Mouse (Mus musculus) lung, postnatal 36 days (tissue): ENCODE data around the gene Ttyh3.
"Not testable (repeated sequence)": the region's sequence is repeated elsewhere in the genome, so short reads cannot be mapped to it uniquely, and the experiment has no call there.

ENCODE experiments used
- DNase-seq: peaks from one replicate; pipeline ENCODE4 v3.0.0; 2022; ENCODE audit warnings: mixed read lengths

Gene Ttyh3

DNA sequence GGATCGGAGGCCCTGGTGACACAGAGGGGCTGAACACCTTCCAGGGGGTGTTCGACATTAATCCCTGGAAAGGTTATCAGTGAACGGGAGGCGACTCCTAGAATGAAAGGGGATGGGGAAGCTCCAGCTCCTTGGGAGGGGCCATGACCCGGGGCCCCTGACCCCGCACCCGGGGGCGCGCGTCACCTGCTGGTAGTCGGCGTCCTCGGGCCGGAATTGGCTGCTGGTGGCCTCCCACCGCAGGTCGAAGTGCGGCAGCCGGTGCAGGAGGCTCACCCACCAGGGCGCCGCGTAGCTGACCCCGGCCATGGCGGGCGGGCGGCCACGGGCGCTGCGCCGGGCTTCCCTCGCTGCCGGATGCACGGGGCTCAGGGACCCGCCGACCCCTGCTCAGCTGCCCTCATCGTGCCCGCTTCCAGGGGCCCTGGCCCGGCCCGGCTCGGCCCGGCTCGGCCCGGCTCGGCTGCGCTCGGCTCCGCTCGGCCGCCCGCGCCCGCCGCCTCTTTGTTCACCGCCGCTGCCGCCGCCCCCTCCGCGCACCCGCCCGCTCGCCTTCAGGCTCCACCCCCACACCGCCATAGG, at the start of gene Ttyh3:
Gene Ttyh3 (minus strand): TSS at position 513 of the 582 bp plus-strand sequence.
- DNase-seq = peak; percentile 47

DNA sequence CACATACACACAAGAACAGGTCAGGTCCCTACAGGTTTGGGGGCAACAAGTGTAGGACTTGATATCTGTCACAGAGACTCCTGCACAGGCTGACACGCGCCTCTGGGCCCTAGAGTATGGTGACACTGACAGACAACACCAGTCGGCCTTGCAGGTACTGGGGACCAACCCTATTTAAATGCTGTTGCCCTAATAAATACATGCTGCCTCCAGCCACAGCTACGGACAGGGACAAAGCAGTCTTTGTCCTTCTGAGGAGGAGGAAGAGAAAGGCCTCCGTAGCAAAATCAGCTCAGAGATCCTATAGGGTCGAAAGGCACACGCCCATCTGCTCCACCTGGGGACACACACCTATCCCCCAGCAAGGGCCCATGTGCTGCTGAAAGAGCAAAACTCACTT, 47.2 kb upstream of the Ttyh3 start:
- DNase-seq = no peak

DNA sequence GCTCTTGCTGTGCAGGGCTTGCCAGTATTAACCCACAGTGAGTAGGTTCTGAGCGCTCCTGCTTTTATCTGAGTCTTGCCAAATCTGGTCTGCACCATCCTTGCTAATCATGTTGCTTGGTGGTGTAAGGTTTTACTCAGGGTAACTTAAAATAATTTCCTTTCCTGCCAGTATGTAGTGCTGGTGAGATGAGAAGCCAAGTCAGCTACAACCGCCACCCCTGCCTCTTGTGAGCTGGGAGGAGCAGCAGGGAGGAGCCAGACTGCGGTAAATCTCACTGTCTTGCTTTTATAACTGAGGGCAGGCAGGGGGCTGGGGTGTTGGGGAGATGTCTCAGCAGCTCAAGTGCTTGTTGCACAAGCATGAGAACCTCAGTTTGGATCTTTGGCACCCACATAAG, 39.6 kb upstream of the Ttyh3 start:
- DNase-seq = peak; percentile 35

DNA sequence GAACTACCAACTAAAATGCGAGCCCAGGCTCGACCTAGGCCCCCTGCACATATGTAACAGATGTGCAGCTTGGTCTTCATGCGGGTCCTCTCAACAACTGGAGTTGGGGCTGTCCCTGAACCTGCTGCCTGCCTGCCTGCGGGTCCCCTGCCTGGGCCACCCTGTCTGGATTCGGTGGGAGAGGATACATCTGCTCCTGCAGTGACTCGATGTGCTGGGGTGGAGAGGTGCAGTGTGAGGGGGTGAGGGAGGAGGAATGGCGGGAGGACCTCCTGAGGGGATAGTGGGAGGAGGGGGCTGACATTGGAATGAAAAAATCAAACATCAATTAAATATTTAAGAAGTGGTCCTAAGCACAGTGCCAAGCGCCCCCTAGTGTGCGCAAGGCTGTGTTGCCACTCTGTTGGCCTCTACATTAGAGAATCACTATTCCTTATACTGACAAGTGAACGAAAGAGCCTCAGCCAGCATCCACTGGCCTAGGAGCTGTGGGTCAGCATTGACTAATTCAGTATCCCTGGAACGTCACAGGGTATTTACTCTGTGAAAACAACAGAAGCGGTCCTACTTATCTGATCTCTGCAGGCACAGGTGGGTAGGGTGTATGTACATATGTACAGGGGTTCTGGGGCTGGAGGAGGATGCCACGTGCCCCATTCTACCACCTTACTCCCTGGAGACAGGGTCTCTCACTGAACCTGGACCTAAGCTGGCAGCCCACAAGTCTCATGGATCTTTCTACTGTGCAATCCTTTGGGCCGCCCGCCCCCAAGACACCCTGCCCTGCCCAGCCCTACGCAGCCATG, 35.7 kb upstream of the Ttyh3 start:
- peak; percentile 64 for DNase-seq

DNA sequence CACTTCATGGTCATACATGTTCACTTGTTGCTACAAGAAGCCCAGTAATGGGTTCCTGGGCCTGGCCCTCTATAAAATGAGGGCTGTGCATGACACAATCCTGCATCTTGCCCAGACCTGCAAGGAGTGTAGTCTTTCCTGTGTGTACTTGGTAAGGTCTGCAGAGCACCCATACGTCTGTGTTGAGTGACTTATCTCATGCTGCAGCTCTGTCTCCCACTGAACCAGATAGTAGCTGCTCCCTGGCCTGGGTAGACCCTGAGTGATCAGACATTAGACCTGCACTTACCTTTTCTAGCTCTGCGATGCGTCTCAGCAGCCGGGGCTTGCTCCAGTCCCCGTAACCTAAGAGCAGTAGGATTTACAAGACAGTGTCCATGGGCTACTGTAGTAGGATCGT, 33.3 kb upstream of the Ttyh3 start:
- no peak for DNase-seq

DNA sequence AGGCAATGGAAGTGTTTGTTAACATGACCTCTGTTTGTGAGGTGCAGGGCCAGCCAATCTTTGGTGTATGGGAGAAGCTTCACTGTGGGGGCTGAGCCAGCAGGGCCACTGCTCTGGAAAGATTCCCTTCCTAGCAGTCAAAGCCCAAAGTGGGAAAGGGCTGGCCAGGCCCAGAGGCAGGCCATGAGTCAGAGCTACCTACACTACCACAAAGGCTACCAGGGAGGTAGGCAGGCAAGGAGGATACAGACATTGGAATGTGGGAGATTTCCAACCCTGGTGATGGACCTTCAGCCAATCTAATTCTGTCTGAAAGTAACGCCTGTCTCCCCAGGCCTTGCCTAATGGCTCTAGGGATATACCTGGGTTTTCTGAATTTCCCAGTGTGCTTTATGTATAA, 32.1 kb upstream of the Ttyh3 start:
- no peak for DNase-seq

DNA sequence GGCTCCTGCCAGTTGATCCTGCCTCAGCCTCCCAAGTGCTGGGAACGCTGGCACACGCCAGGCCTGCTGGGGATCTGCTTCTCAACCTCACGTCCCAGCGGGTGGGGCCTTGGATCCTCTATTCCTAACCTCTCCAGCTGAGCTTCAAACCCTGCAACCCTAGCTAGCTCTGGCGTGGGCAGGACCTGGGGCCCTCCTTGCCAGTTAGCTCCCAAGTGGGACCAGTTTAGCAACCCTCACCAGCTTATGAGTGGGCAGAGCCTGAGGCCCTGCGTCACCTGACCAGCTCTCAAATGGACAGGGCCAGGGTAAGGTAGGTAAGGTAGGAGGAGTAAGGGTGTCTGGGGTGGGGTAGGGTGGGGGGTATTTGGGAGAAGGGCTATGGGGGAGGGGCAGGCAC, 31.2 kb upstream of the Ttyh3 start:
- DNase-seq = no peak

DNA sequence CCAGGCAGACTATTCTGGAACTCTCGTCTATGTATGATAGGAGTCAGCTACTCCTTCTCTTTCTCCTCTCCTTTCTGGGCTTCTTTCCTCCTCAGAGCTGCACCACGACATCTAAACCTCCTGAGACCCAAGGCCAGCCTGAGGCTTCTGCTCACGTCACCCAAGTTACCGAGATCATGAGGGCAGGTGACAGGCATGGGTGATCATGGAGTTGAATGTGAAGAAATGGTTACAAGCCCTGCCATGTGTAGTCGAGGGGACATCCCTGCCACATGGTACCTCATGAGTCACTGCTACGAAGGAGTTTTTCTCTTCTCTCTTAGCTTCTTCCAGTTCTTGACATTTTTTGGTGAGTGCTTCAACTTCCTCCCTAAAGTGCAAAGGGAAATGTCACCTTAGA, 28.3 kb upstream of the Ttyh3 start:
- DNase-seq = no peak

DNA sequence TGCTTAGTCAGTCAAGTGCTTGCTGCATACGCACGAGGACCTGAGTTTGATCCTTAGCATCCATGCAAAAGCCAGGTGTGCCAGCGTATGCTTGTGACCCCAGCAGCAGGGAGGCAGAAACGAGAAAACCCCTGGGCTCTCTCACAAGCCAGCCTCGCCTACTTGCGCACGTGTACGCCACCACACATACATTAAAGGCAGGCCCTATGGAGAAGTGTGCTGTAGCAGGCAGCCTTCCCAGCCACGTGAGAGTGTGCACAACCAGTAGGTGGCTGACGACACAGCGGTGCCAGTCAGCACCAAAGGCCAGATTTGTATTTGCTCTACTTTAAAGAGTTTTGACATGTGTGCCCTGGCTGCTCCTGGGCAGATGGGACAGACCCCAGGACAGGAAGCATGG, 26.8 kb upstream of the Ttyh3 start:
- DNase-seq = no peak

DNA sequence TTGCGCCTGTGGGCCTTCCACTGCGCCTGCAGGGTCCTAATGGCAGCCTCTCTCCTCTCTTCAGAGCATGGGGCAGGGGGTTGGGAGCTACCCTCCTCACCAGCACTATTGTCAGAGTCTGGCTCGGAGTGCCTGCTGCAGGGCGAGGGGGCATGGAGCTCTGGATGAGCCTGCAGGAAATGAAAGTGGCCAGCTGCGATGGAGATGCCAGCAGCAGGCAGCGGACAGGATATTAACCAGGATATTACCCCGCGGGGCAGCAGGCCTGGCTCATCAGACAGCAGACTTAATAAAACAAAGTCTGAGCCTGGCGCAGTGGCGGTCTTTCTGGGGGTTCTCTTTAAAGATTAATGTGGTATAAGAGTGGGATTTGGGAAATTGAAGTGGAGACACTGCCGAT, 26.2 kb upstream of the Ttyh3 start:
- peak; percentile 10 for DNase-seq

DNA sequence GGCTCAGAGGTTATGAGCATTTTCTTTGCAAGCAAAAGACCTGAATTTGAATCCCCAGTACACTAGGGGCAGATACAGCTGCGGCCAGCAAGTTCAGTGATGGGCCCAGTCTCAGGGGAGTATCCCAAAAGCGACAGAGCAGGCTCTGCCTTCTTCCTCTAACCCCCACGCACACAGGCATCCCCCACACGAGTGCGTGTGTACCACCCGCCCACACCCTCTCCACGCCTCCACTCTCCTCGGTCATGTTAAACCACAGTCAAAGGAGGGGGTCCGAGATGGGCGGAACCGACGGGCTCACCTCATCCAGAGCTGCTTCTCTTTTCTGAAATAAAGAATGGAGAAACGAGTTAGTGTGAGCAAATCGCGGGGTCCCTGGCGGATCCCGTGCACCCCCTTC, 25.2 kb upstream of the Ttyh3 start:
- DNase-seq = no peak

DNA sequence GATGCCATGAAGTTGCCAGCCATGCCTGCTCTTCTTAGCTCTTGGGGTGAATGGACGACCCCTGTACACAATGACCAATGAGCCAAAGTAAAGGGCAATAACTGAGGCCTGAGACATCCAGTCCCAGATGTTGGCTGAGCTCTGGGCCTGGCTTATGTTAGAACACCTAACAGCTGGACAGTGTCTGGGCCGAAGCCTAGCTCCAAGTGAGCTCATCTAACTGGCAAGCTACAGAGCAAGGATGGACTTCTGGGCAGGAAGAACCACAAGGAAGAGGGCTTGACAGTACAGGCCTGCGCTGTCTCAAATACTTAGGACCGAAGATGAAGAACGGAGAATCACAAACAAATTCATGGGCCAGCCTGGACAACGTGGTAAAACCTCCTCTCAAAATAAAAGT, 23.8 kb upstream of the Ttyh3 start:
- DNase-seq = not testable (repeated sequence)

DNA sequence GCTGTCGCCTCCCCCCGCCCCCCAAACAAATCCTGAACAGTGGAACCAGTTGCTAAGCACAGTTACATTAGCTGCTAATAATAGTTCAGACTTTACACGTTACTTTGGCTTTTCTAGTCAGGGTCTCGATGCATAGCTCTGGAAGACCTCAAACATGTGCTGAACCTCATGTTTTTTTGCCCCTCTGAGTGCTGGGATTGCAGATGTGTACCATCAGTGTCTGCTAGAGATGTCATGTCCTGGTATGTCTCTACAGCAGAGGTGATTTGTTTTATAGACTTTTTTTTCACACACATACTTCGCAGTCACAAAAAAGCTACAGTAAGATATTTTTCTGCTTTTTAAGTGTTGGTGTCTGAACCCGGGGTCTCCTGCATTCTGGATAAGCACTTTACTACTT, 23.3 kb upstream of the Ttyh3 start:
- no peak for DNase-seq

DNA sequence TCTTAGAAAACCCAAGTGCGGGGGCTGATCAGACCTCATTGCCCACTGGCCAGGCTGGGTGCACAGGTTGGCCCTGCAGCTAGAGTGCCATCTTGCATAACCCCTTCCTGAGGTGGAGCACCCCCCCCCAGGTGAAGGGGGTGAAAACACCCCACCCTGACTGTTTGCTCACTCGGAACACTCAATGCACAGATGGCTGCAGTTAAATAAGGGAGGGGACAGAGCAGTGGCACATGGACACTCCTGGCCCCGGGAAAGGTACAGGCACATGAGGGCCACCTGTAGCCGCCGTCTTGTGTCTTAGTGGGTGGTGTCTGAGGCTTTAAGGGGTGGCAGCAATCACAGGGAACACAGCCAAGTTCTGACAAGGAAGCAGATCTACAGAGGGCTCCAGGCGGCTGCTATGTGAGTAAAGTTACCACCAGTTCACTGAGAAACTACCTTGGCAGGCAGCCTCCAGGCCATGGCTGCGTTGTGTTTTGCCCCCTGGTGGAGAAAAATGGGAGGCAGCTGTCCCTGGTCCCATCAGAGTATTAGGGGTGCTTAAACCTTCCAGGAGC, 14.9 kb upstream of the Ttyh3 start:
- DNase-seq = peak; percentile 89

DNA sequence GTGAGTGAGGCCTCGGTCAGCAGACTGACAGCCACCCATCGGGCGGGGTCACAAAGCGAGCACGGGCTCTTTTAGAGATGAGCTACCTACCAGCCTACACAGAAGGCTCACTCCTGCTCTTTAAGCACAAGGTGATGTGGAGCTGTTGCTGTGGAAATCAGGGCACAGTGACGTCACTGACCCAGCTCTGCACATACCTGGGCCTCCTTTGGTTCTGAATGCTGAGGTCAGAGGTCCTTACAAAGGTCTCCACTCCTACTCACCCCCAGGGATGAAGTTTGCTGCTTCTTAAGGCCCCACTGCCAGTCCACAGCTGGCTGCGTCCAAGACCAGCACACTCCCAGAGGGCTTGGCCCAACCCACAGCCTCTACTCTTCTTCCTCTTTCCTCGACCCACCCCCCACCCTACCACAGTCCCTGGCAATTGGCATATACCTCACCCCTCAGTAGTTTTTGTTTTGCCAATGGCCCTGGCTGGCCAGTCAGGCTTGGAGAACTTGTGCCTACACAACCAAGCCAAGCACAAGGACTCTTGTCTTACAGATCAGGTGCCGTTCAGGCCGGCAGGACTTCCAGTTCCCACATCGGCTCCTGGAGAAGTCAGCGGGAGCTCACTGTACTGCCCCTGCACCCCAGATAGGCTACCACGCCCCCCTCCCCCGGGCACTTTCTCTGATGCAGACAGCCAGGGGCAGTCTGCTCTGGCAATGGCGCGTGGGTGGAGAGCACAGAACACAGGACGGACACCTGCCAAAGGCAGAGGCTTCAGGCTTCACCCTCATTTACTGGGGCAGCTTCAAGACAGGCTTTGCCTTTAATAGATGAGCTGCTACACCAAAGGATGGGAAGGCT, 14.1 kb upstream of the Ttyh3 start:
- DNase-seq = peak; percentile 17

DNA sequence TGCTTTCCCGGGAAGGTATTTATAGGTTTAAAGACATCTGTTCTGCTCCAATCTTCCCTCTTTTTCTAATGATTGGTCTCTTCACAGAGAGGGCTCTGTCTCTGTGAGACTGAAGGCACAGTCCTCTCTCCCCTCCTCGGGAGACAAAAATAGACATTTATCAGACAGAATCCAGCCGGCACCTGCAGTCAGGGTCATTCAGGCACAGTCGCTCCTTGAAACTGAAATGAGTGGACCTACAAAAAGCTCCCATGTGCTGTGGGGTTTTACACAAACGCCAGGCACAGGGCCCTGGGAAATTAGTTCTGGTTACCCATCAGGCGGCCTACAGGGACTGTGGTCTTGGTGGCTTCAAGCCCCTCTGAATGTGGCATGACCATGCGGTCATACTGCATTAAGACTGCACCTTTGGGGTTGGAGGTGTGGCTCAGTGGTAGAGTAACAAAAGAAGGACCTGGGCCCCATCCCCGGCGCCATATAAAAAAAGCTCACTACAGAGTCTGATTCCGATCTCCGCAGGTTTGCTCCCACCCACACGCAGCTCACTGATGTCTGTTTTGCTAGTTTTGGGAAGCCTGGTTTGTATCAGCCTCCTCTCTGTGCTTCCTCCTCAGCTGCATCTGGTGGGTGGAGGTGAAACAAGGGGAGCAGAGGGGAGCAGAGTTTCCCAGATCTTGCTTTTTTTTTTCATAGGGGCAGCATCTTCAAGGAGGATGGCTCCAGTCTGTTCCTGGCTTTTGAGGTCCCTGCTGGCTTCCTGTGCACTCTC, 13.2 kb upstream of the Ttyh3 start:
- DNase-seq = no peak

DNA sequence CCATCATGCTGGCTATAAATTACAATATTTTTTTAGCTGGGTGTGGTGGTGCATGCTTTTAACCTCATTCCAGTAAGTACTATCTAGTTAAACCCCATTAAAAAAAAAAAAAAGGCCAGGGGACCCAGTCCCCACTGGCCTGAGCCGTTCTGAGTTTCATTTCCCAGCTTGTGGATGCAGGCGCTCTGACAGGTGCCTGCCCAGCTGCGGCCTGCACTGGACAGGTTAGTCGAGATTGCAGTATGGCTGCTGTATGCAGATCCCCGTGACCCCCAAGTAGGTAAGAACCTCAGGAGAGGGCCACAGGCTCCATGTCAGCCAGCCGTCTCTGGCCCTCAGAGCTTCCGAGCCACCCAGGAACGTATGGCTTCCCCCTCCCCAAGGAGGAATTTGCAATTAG, 12.6 kb upstream of the Ttyh3 start:
- no peak for DNase-seq

DNA sequence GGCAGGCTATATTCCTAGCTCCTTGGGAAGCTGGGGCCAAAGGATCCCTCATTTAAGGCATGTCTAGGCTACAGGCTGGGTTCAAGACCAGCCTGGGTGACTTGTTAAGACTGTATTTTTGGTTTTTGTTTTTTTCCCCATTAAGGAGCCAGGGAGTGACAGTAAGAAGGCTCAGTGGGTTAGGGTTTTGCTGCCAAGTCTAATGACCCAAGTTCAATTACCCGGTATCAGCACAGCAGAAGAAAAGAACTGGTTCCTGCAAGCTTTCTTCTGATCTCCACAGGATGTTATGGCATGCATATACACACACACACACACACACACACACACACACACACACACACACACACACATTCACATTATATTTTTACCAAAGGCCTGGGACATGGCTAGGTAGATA, 11.6 kb upstream of the Ttyh3 start:
- no peak for DNase-seq

DNA sequence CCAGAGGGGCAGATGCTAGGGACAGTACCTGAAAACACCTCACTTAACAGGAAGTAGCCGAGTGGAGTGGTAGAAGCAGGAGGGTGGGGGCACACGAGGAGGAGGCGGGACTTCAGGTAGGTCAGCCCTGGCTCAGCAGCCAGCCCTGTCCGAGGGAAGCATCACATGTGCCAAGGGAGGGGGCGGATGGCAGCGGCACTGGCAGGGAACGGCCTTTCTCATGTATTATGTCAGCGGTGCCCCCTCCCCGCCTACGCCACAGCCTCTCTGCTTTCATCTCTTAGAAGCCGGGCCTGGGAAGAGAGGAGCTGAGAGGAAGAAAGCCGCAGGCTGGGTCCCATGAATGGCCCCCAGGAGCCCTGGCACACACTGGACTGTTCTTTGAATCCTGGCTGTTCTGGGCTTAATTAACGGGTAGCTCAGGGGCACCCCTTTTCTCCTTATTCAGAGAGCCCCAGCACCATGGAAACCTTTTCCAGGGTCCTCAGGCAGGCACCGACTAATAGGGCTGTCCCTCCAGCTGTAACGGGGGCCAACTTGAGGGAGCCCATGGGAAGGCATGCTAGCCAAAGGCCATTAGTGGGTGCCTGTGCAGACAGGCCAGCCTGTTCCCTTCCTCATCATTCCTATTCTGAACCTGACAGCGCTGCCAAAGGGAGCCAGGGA, 10.9 kb upstream of the Ttyh3 start:
- DNase-seq = no peak

DNA sequence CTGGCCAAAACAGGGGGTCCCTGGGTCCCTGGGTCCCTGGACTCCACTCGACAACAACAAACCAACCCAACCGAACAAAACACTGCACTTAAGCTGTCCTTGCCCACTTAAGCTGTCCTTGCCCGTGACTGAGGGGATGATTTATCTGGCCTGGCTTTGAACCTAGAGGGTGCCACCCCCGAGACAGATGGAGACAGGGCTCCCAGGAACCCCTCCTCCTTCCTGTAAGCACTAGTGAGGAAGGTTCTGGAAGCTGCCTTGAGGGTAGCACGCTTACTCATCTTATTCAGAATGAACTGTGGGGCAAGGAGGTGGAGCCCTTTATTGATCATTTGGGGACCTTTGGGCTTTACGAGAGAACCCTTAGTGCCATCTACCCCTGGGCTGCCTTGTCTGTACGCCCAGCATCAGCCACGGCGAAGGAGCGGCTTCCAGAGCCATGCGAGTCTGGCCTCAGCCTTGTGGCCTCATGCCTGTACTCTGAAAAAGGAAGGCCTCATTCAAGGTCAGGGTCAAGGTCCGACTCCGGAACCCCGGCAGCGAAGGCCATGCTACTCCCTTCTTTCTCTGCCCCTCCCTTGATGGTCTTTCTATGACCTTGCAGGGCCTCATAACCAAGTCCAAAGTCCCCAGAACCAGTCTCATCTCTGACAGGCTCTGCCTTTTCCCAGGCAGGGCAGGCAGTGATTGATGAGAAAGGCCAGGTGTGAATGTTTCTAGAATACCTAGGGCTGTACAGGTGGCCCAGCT, 5.4 kb upstream of the Ttyh3 start:
- DNase-seq = no peak

DNA sequence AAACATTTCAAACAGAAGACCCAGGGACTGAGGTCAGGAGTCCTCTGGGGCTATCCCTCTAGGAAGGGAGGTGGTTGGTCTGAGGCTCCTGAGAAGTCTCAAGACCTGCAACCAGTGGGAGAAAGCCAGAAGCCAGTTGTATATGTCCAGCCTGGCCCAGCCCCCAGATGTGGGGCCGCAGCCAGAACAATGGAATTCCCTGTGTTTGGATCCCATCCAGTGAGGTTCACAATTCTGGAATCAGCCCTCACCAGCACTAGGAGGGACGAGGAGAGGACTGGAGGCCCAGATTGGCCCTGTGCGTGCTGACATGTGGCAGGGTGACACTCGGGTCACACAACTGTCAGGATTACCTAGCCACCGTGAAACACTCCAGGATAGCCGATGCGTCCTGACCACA, 3.8 kb upstream of the Ttyh3 start:
- peak; percentile 34 for DNase-seq
